Mouse (Mus musculus) MEL (cell line): ENCODE measurements at regions not wholly inside any gene's neighbourhood (a gene's known extent, or its start where the extent isn't known, plus 50 kb on each side); places are given as distances from the start of the nearest gene placed in this dataset.
A peak's percentile ranks its signal among the peaks of the same experiment; 100 is the strongest.

Experiments
- DNase-seq: peaks from one replicate; pipeline ENCODE4 v3.0.0; 2011; ENCODE audit warnings: low read depth, low spot score
- H3K27ac ChIP-seq: 2 replicates; pipeline ENCODE4 v1.5.1; 2012; ENCODE audit warnings: low read depth, mild to moderate bottlenecking, control low read depth, low read length, moderate library complexity; ENCODE audit not compliant: control insufficient read depth
- H3K27me3 ChIP-seq, 2 experiments: fragments of 150-350 bp in 1 of 2; sonication (generic) in 1 of 2; 2 replicates each; pipeline ENCODE4 v1.6.1; 2012; ENCODE audit warnings: low read length in 2 of 2, mild to moderate bottlenecking in 2 of 2, improper control_type of control experiment in 1 of 2, moderate library complexity in 1 of 2; ENCODE audit not compliant: insufficient read depth in 2 of 2, control insufficient read depth in 1 of 2
- H3K36me3 ChIP-seq, 2 experiments: 2 replicates each; pipeline ENCODE4 v1.6.1; 2012 to 2014; ENCODE audit warnings: low read length in 2 of 2, improper control_type of control experiment in 1 of 2, inconsistent platforms in 1 of 2, mild to moderate bottlenecking in 1 of 2; ENCODE audit not compliant: insufficient read depth in 2 of 2, control insufficient read depth in 1 of 2
- H3K4me1 ChIP-seq, 2 experiments: fragments of 150-350 bp in 1 of 2; sonication (generic) in 1 of 2; 2 replicates each; pipeline ENCODE4 v1.6.1; 2012; ENCODE audit warnings: low read length in 2 of 2, improper control_type of control experiment in 1 of 2, mild to moderate bottlenecking in 1 of 2; ENCODE audit not compliant: insufficient read depth in 2 of 2, control insufficient read depth in 1 of 2
- H3K4me3 ChIP-seq, 2 experiments: fragments of 150-350 bp in 1 of 2; sonication (generic) in 1 of 2; 2 replicates each; pipeline ENCODE4 v1.5.1; 2012; ENCODE audit warnings: low read depth in 2 of 2, low read length in 2 of 2, mild to moderate bottlenecking in 2 of 2, moderate library complexity in 2 of 2, control low read depth in 1 of 2, improper control_type of control experiment in 1 of 2; ENCODE audit not compliant: control insufficient read depth in 1 of 2, insufficient read depth in 1 of 2
- H3K79me2 ChIP-seq: 2 replicates; pipeline ENCODE4 v1.6.1; 2012; ENCODE audit warnings: mild to moderate bottlenecking, low read length, moderate library complexity; ENCODE audit not compliant: control insufficient read depth, poor library complexity, insufficient read depth
- H3K9ac ChIP-seq: 2 replicates; pipeline ENCODE4 v1.6.1; 2012; ENCODE audit warnings: low read depth, mild to moderate bottlenecking, control low read depth, low read length, moderate library complexity; ENCODE audit not compliant: control insufficient read depth, poor library complexity, severe bottlenecking
- H3K9me3 ChIP-seq: fragments of 150-350 bp; sonication (generic); replicated peaks from 2 replicates; pipeline ENCODE4 v1.6.1; 2012; ENCODE audit warnings: mild to moderate bottlenecking, low read length, improper control_type of control experiment, moderate library complexity; ENCODE audit not compliant: insufficient read depth
- BHLHE40 ChIP-seq: IDR thresholded peaks from 2 replicates; pipeline ENCODE4 v1.6.1; 2012; ENCODE audit warnings: low read depth, mild to moderate bottlenecking, inconsistent platforms, low read length, improper control_type of control experiment, borderline replicate concordance
- CHD1 ChIP-seq: IDR thresholded peaks from 2 replicates; pipeline ENCODE4 v1.6.1; 2012; ENCODE audit warnings: low read depth, mild to moderate bottlenecking, inconsistent platforms, low read length, improper control_type of control experiment
- CHD2 ChIP-seq: IDR thresholded peaks from 2 replicates; pipeline ENCODE4 v1.6.1; 2011; ENCODE audit warnings: low read length, improper control_type of control experiment
- CTCF ChIP-seq, 3 experiments: IDR thresholded peaks in 2 of 3; conservative IDR thresholded peaks in 1 of 3; 2 replicates each; pipeline ENCODE4 v1.5.1; 2011 to 2012; ENCODE audit warnings: low read length in 3 of 3, low read depth in 2 of 3, mild to moderate bottlenecking in 2 of 3, improper control_type of control experiment in 1 of 3, inconsistent platforms in 1 of 3, mixed read lengths in 1 of 3, moderate library complexity in 1 of 3; ENCODE audit not compliant: control insufficient read depth in 1 of 3, insufficient read depth in 1 of 3, poor library complexity in 1 of 3, severe bottlenecking in 1 of 3
- EP300 ChIP-seq, 2 experiments: IDR thresholded peaks; 2 replicates each; pipeline ENCODE4 v1.6.1; 2011; ENCODE audit warnings: improper control_type of control experiment in 2 of 2, low read length in 2 of 2, low read depth in 1 of 2, mild to moderate bottlenecking in 1 of 2
- ETS1 ChIP-seq: IDR thresholded peaks from 2 replicates; pipeline ENCODE4 v1.6.1; 2012; ENCODE audit warnings: low read depth, mild to moderate bottlenecking, inconsistent platforms, low read length, improper control_type of control experiment, moderate library complexity
- GABPA ChIP-seq: IDR thresholded peaks from 2 replicates; pipeline ENCODE4 v1.6.1; 2012; ENCODE audit warnings: low read depth, mild to moderate bottlenecking, inconsistent platforms, low read length, improper control_type of control experiment, moderate library complexity
- HCFC1 ChIP-seq: IDR thresholded peaks from 2 replicates; pipeline ENCODE4 v1.6.1; 2012; ENCODE audit warnings: low read depth, mild to moderate bottlenecking, inconsistent platforms, low read length, improper control_type of control experiment, moderate library complexity
- JUND ChIP-seq: IDR thresholded peaks from 2 replicates; pipeline ENCODE4 v1.6.1; 2011; ENCODE audit warnings: low read depth, mild to moderate bottlenecking, improper control_type of control experiment, low read length
- MAFK ChIP-seq: IDR thresholded peaks from 2 replicates; pipeline ENCODE4 v1.6.1; 2011; ENCODE audit warnings: low read depth, mild to moderate bottlenecking, low read length, improper control_type of control experiment, borderline replicate concordance
- MAX ChIP-seq: IDR thresholded peaks from 2 replicates; pipeline ENCODE4 v1.6.1; 2011; ENCODE audit warnings: low read length, improper control_type of control experiment
- MXI1 ChIP-seq: IDR thresholded peaks from 2 replicates; pipeline ENCODE4 v1.6.1; 2011; ENCODE audit warnings: mild to moderate bottlenecking, low read depth, low read length, improper control_type of control experiment
- MYC ChIP-seq: IDR thresholded peaks from 2 replicates; pipeline ENCODE4 v1.6.1; 2011; ENCODE audit warnings: low read depth, mild to moderate bottlenecking, low read length, improper control_type of control experiment, moderate library complexity
- NELFE ChIP-seq: IDR thresholded peaks from 2 replicates; pipeline ENCODE4 v1.6.1; 2011; ENCODE audit warnings: low read depth, low read length, improper control_type of control experiment
- NRF1 ChIP-seq: IDR thresholded peaks from 2 replicates; pipeline ENCODE4 v1.6.1; 2014; ENCODE audit warnings: low read depth, mild to moderate bottlenecking, inconsistent platforms, low read length, improper control_type of control experiment, moderate library complexity; ENCODE audit not compliant: poor library complexity, insufficient read depth, severe bottlenecking
- POLR2A ChIP-seq, 2 experiments: IDR thresholded peaks; 2 replicates each; pipeline ENCODE4 v1.6.1; 2011 to 2012; ENCODE audit warnings: low read length in 2 of 2, mild to moderate bottlenecking in 2 of 2, control low read depth in 1 of 2, improper control_type of control experiment in 1 of 2, low read depth in 1 of 2, moderate library complexity in 1 of 2; ENCODE audit not compliant: control insufficient read depth in 1 of 2, insufficient read depth in 1 of 2, poor library complexity in 1 of 2
- POLR2AphosphoS2 ChIP-seq: IDR thresholded peaks from 2 replicates; pipeline ENCODE4 v1.6.1; 2011; ENCODE audit warnings: low read length, improper control_type of control experiment
- POLR2AphosphoS5 ChIP-seq: IDR thresholded peaks from 2 replicates; pipeline ENCODE4 v1.6.1; 2012; ENCODE audit warnings: low read depth, borderline replicate concordance, mild to moderate bottlenecking, inconsistent platforms, low read length, moderate library complexity, mixed read lengths
- RAD21 ChIP-seq: IDR thresholded peaks from 2 replicates; pipeline ENCODE4 v1.6.1; 2011; ENCODE audit warnings: mild to moderate bottlenecking, low read depth, low read length, improper control_type of control experiment
- SIN3A ChIP-seq: IDR thresholded peaks from 2 replicates; pipeline ENCODE4 v1.6.1; 2012; ENCODE audit warnings: low read length, improper control_type of control experiment, inconsistent platforms
- SMC3 ChIP-seq: IDR thresholded peaks from 2 replicates; pipeline ENCODE4 v1.6.1; 2011; ENCODE audit warnings: low read depth, low read length, improper control_type of control experiment
- TBP ChIP-seq: IDR thresholded peaks from 2 replicates; pipeline ENCODE4 v1.8.0; 2011; ENCODE audit warnings: low read depth, low read length, improper control_type of control experiment
- TCF12 ChIP-seq: IDR thresholded peaks from 2 replicates; pipeline ENCODE4 v1.6.1; 2014; ENCODE audit warnings: low read depth, mild to moderate bottlenecking, inconsistent platforms, low read length, improper control_type of control experiment, moderate library complexity
- UBTF ChIP-seq: IDR thresholded peaks from 2 replicates; pipeline ENCODE4 v1.6.1; 2012; ENCODE audit warnings: low read depth, mild to moderate bottlenecking, inconsistent platforms, low read length, improper control_type of control experiment, moderate library complexity, borderline replicate concordance; ENCODE audit not compliant: insufficient read depth
- USF1 ChIP-seq: IDR thresholded peaks from 2 replicates; pipeline ENCODE4 v1.6.1; 2014; ENCODE audit warnings: low read depth, mild to moderate bottlenecking, inconsistent platforms, low read length, improper control_type of control experiment, moderate library complexity
- USF2 ChIP-seq, 2 experiments: IDR thresholded peaks; 2 replicates each; pipeline ENCODE4 v1.6.1; 2011 to 2012; ENCODE audit warnings: improper control_type of control experiment in 2 of 2, low read length in 2 of 2, borderline replicate concordance in 1 of 2, inconsistent platforms in 1 of 2, low read depth in 1 of 2, mild to moderate bottlenecking in 1 of 2; ENCODE audit not compliant: insufficient read depth in 1 of 2
- ZC3H11A ChIP-seq: IDR thresholded peaks from 2 replicates; pipeline ENCODE4 v1.6.1; 2012; ENCODE audit warnings: low read depth, mild to moderate bottlenecking, inconsistent platforms, low read length, improper control_type of control experiment
- ZKSCAN1 ChIP-seq: IDR thresholded peaks from 2 replicates; pipeline ENCODE4 v1.6.1; 2012; ENCODE audit warnings: low read depth, mild to moderate bottlenecking, inconsistent platforms, low read length, improper control_type of control experiment, moderate library complexity
- ZMIZ1 ChIP-seq: IDR thresholded peaks from 2 replicates; pipeline ENCODE4 v1.6.1; 2012; ENCODE audit warnings: low read depth, mild to moderate bottlenecking, inconsistent platforms, low read length, improper control_type of control experiment, moderate library complexity
- ZNF384 ChIP-seq: IDR thresholded peaks from 2 replicates; pipeline ENCODE4 v1.6.1; 2012; ENCODE audit warnings: low read depth, mild to moderate bottlenecking, inconsistent platforms, low read length, improper control_type of control experiment

GRCm38 (mm10) chr8:89582566-89582965, 538.6 kb upstream of the Sall1 start:
- H3K27ac ChIP-seq, result no peak overlapping the region
- H3K9ac ChIP-seq, result no peak overlapping the region
- no peaks in the 10 kb centered on the region for H3K27me3 ChIP-seq
- H3K79me2 ChIP-seq, result no peaks in the 10 kb centered on the region
- no peaks in the 10 kb centered on the region for H3K36me3 ChIP-seq
- TF ChIP-seq MAFK (no peak), POLR2A (IDR thresholded peaks at IDR 0.05; ENCODE audit: control insufficient read depth in 1 of 2, insufficient read depth in 1 of 2, low read depth in 1 of 2, low read length in 2 of 2, poor library complexity in 1 of 2) (no peak), MAX (no peak), MXI1 (no peak), POLR2AphosphoS5 (no peak), NELFE (no peak), CTCF (IDR thresholded peaks at IDR 0.05 in 2 of 3, conservative IDR thresholded peaks at IDR 0.05 in 1 of 3; ENCODE audit: control insufficient read depth in 1 of 3, insufficient read depth in 1 of 3, low read depth in 2 of 3, low read length in 3 of 3, poor library complexity in 1 of 3, severe bottlenecking in 1 of 3) (no peak), EP300 (IDR thresholded peaks at IDR 0.05; ENCODE audit: low read depth in 1 of 2, low read length in 2 of 2) (no peak), POLR2AphosphoS2 (no peak), ZNF384 (no peak), CHD1 (no peak), MYC (no peak)
- H3K9me3 ChIP-seq, result no peaks in the 10 kb centered on the region
- H3K4me3 ChIP-seq, result no peak overlapping the region
- no peaks in the 10 kb centered on the region for H3K4me1 ChIP-seq
- no peak for DNase-seq

GRCm38 (mm10) chr8:89571816-89572215, 527.9 kb upstream of the Sall1 start:
- Histone ChIP-seq H3K27me3 (no peaks in the 10 kb centered on the region), H3K36me3 (0 out of 4 replicates have a peak, but pooled peaks cover 0 to 2% of the 10 kb centered on the region in 2 experiments), H3K9ac (no peak overlapping the region), H3K79me2 (no peaks in the 10 kb centered on the region), H3K4me3 (no peak overlapping the region), H3K4me1 (no peaks in the 10 kb centered on the region), H3K27ac (no peak overlapping the region), H3K9me3 (no peaks in the 10 kb centered on the region)
- DNase-seq, result peak; percentile 37
- TF ChIP-seq UBTF (no peak), TBP (no peak), USF1 (no peak), MAX (no peak), HCFC1 (no peak), GABPA (no peak), TCF12 (no peak), CTCF (IDR thresholded peaks at IDR 0.05 in 2 of 3, conservative IDR thresholded peaks at IDR 0.05 in 1 of 3; ENCODE audit: control insufficient read depth in 1 of 3, insufficient read depth in 1 of 3, low read depth in 2 of 3, low read length in 3 of 3, poor library complexity in 1 of 3, severe bottlenecking in 1 of 3) (peak; percentile 26 to 82 (median 51); a peak in 5 of 6 replicates), SIN3A (no peak), JUND (no peak), ZMIZ1 (no peak), POLR2AphosphoS5 (no peak), ZC3H11A (peak; percentile 21; the same call in 1 of the 2 replicates), NELFE (no peak), USF2 (IDR thresholded peaks at IDR 0.05; ENCODE audit: borderline replicate concordance in 1 of 2, insufficient read depth in 1 of 2, low read depth in 1 of 2, low read length in 2 of 2) (no peak), RAD21 (peak; percentile 36), SMC3 (peak; percentile 39; the same call in 1 of the 2 replicates), POLR2AphosphoS2 (no peak), ETS1 (no peak), ZKSCAN1 (no peak), MYC (no peak), CHD2 (no peak), BHLHE40 (no peak), MXI1 (no peak), NRF1 (no peak), POLR2A (IDR thresholded peaks at IDR 0.05; ENCODE audit: control insufficient read depth in 1 of 2, insufficient read depth in 1 of 2, low read depth in 1 of 2, low read length in 2 of 2, poor library complexity in 1 of 2) (no peak)
